Mouse (Mus musculus): ENCODE results near the gene Pradc1. TPM values are rescaled to one million over a fixed set of nuclear protein-coding genes. Genes with fewer than 3 reads are reported as not detected.

Gene Pradc1
- total and polyA plus RNA-seq, 2 experiments: 6.3 to 19.7 TPM

- no peak overlapping the region for H3K9ac ChIP-seq (ENCODE audit: low read depth, low read length)
- H3K79me2 ChIP-seq (ENCODE audit: control insufficient read depth, insufficient read depth, low read length): no peaks in the 10 kb centered on the region
- 57% methylated on average over 2 of the region's 2 CpGs for WGBS
- DNase-seq (ENCODE audit: extremely low read depth, low read depth, low spot score): no peak
- H3K4me1 ChIP-seq (ENCODE audit: control insufficient read depth, insufficient read depth, low read length): no peaks in the 10 kb centered on the region
- no peaks in the 10 kb centered on the region; the same call in 1 of the 2 replicates for H3K27me3 ChIP-seq (ENCODE audit: control insufficient read depth, insufficient read depth, low read length)
- no peaks in the 10 kb centered on the region for H3K36me3 ChIP-seq (ENCODE audit: control insufficient read depth, insufficient read depth, low read length)
- TF ChIP-seq CTCF (IDR thresholded peaks at IDR 0.05; ENCODE audit: low read depth, low read length) (no peak), POLR2A (IDR thresholded peaks at IDR 0.05; ENCODE audit: extremely low read depth, insufficient read depth, low read length) (no peak)
- no peak overlapping the region for H3K27ac ChIP-seq (replicated peaks; ENCODE audit: insufficient read depth, low read depth, low read length)
- no peak overlapping the region for H3K4me3 ChIP-seq (ENCODE audit: insufficient read depth, low read depth, low read length)
Observed at GRCm38 (mm10) chr6:85402613-85403012, 49.2 kb downstream of the Pradc1 start.

DNA sequence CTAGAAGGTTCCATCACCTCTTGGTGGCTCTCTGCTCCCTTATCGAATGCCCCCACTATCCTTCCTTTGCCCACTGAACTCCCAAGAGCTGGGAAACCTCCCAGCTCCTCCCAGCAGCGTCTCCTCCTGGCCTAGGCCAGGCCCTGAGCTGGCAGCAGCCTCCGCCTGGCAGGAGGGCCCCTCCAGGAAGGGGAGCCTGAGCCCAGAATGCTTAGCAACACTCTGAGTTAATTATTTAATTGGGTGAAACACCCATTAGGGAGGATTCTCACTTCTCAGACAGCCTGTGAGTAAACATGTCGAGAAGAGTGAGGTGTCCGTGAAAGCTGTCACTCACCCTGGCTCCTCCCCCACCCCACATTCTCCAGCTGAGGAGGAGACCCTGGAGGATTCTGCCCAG lies 52.1 kb downstream of the Pradc1 start:
- no peaks in the 10 kb centered on the region for H3K79me2 ChIP-seq (ENCODE audit: control insufficient read depth, insufficient read depth, low read length)
- no peaks in the 10 kb centered on the region for H3K36me3 ChIP-seq (ENCODE audit: control insufficient read depth, insufficient read depth, low read length)
- H3K4me3 ChIP-seq (ENCODE audit: insufficient read depth, low read depth, low read length): no peak overlapping the region
- no peak for TF ChIP-seq POLR2A (IDR thresholded peaks at IDR 0.05; ENCODE audit: extremely low read depth, insufficient read depth, low read length)
- no peak for TF ChIP-seq CTCF (IDR thresholded peaks at IDR 0.05; ENCODE audit: low read depth, low read length)
- H3K27me3 ChIP-seq (ENCODE audit: control insufficient read depth, insufficient read depth, low read length): no peaks in the 10 kb centered on the region
- no peak overlapping the region for H3K27ac ChIP-seq (replicated peaks; ENCODE audit: insufficient read depth, low read depth, low read length)
- WGBS: 49% methylated on average over 5 of the region's 5 CpGs
- no peak for DNase-seq (ENCODE audit: extremely low read depth, low read depth, low spot score)
- no peak overlapping the region for H3K9ac ChIP-seq (ENCODE audit: low read depth, low read length)
- H3K4me1 ChIP-seq (ENCODE audit: control insufficient read depth, insufficient read depth, low read length): no peaks in the 10 kb centered on the region

GRCm38 (mm10) chr6:85397165-85397564 lies 54.6 kb downstream of the Pradc1 start:
- DNase-seq (ENCODE audit: extremely low read depth, low read depth, low spot score): peak; percentile 24
- no peak for TF ChIP-seq POLR2A (IDR thresholded peaks at IDR 0.05; ENCODE audit: extremely low read depth, insufficient read depth, low read length)
- peak; percentile 73 for TF ChIP-seq CTCF (IDR thresholded peaks at IDR 0.05; ENCODE audit: low read depth, low read length)
- no peak overlapping the region for H3K4me3 ChIP-seq (ENCODE audit: insufficient read depth, low read depth, low read length)
- H3K9ac ChIP-seq (ENCODE audit: low read depth, low read length): no peak overlapping the region
- no peaks in the 10 kb centered on the region for H3K27me3 ChIP-seq (ENCODE audit: control insufficient read depth, insufficient read depth, low read length)
- WGBS: 33% methylated on average over 1 of the region's 1 CpGs
- no peaks in the 10 kb centered on the region for H3K4me1 ChIP-seq (ENCODE audit: control insufficient read depth, insufficient read depth, low read length)
- H3K79me2 ChIP-seq (ENCODE audit: control insufficient read depth, insufficient read depth, low read length): no peaks in the 10 kb centered on the region
- no peaks in the 10 kb centered on the region for H3K36me3 ChIP-seq (ENCODE audit: control insufficient read depth, insufficient read depth, low read length)
- no peak overlapping the region for H3K27ac ChIP-seq (replicated peaks; ENCODE audit: insufficient read depth, low read depth, low read length)

Other genes starting within 250 kb of the Pradc1 start
- gene Sfxn5, start 118.5 kb downstream of the Pradc1 start, total RNA-seq (2014; rRNA removed): 21.9 and 23.6 TPM in 2 replicates
- gene Sfxn5, start 118.5 kb downstream of the Pradc1 start, polyA plus RNA-seq (2012; rRNA removed): 23.4 and 31.8 TPM in 2 replicates
- gene Rab11fip5, start 77.3 kb downstream of the Pradc1 start, total RNA-seq (2014; rRNA removed): 0.46 and 0.54 TPM in 2 replicates
- gene Rab11fip5, start 77.3 kb downstream of the Pradc1 start, polyA plus RNA-seq (2012; rRNA removed): 0.55 and 1.4 TPM in 2 replicates
- gene Noto, start 28.1 kb downstream of the Pradc1 start, total RNA-seq (2014; rRNA removed): not detected in 2 replicates
- gene Noto, start 28.1 kb downstream of the Pradc1 start, polyA plus RNA-seq (2012; rRNA removed): not detected in 2 replicates
- gene Smyd5, start 20.0 kb downstream of the Pradc1 start, total RNA-seq (2014; rRNA removed): 6.1 and 7.2 TPM in 2 replicates
- gene Smyd5, start 20.0 kb downstream of the Pradc1 start, polyA plus RNA-seq (2012; rRNA removed): 11.3 and 16.2 TPM in 2 replicates
- 111 and 115 TPM in 2 replicates for gene Cct7, start 456 bp downstream of the Pradc1 start, total RNA-seq (2014; rRNA removed)
- 69.2 and 76.2 TPM in 2 replicates for gene Cct7, start 456 bp downstream of the Pradc1 start, polyA plus RNA-seq (2012; rRNA removed)
- gene Fbxo41, start 51.0 kb upstream of the Pradc1 start, total RNA-seq (2014; rRNA removed): not detected in 2 replicates
- not detected in 2 replicates for gene Fbxo41, start 51.0 kb upstream of the Pradc1 start, polyA plus RNA-seq (2012; rRNA removed)
- gene Egr4, start 61.6 kb upstream of the Pradc1 start, total RNA-seq (2014; rRNA removed): not detected in 2 replicates
- gene Egr4, start 61.6 kb upstream of the Pradc1 start, polyA plus RNA-seq (2012; rRNA removed): not detected in 2 replicates
- 2.3 and 2.7 TPM in 2 replicates for gene Alms1, start 135.6 kb upstream of the Pradc1 start, total RNA-seq (2014; rRNA removed)
- gene Alms1, start 135.6 kb upstream of the Pradc1 start, polyA plus RNA-seq (2012; rRNA removed): 0.13 and 0.14 TPM in 2 replicates